In genomic region chr4:129622803-129623535, GRCm38 (mm10) we compare ENCODE assay signal across 8 mouse cellular contexts. TPM values are rescaled to one million over a fixed set of nuclear protein-coding genes. Genes with fewer than 3 reads are reported as not detected.
A peak's percentile ranks its signal among the peaks of the same experiment; 100 is the strongest.
DNase-seq lines count a peak whose midpoint lies in the region; ATAC-seq lines count a peak whose summit lies in the region.

No protein-coding gene starts in this region.

- DNase-seq in kidney, adult 8-10 months, result no peak
- DNase-seq in cerebellum, adult 9-10 months, result peak; percentile 68
- DNase-seq in hindbrain, embryonic 10.5 days (ENCODE audit: low spot score), result no peak
- no peak for DNase-seq in ovary, postnatal 10 days (ENCODE audit: low spot score)
- DNase-seq in gastrocnemius, postnatal 14 days, result no peak
- DNase-seq in layer of hippocampus, postnatal 14 days (ENCODE audit: low spot score in 2 of 2), result no peak

- peak overlapping the region; percentile 64 for H3K9ac ChIP-seq in kidney, embryonic 14.5 days (ENCODE audit: low read depth, low read length)
- H3K9ac ChIP-seq in midbrain, embryonic 12.5 days (replicated peaks), result peak overlapping the region; percentile 72

- H3K27me3 ChIP-seq in kidney, embryonic 14.5 days (ENCODE audit: control insufficient read depth, insufficient read depth, low read length), result no peaks in the 10 kb centered on the region
- H3K27me3 ChIP-seq in hindbrain, embryonic 10.5 days (ENCODE audit: insufficient read depth, poor library complexity, severe bottlenecking), result no peaks in the 10 kb centered on the region
- no peaks in the 10 kb centered on the region for H3K27me3 ChIP-seq in midbrain, embryonic 12.5 days

- H3K9me3 ChIP-seq in kidney, embryonic 14.5 days (ENCODE audit: control insufficient read depth, low read length), result no peaks in the 10 kb centered on the region
- H3K9me3 ChIP-seq in hindbrain, embryonic 10.5 days, result no peaks in the 10 kb centered on the region
- H3K9me3 ChIP-seq in midbrain, embryonic 12.5 days, result no peaks in the 10 kb centered on the region

- intact Hi-C loops in gastrocnemius, postnatal 14 days (cut with DNase I; ENCODE audit: low total_unique reads), result no loop called here

- H3K4me2 ChIP-seq in kidney, embryonic 14.5 days (replicated peaks; ENCODE audit: low read depth, low read length), result peak overlapping the region; percentile 65
- H3K4me2 ChIP-seq in midbrain, embryonic 12.5 days (replicated peaks), result peak overlapping the region; percentile 84

- no peak for ATAC-seq in kidney, embryonic 14.5 days (ENCODE audit: low FRiP score, low TSS enrichment)
- no peak for ATAC-seq in midbrain, embryonic 12.5 days (ENCODE audit: low FRiP score, low read depth)

- peaks cover 19% of the 10 kb centered on the region for H3K36me3 ChIP-seq in kidney, embryonic 14.5 days (ENCODE audit: control insufficient read depth, insufficient read depth, low read length)
- peaks cover 35% of the 10 kb centered on the region for H3K36me3 ChIP-seq in hindbrain, embryonic 10.5 days
- peaks cover 25% of the 10 kb centered on the region for H3K36me3 ChIP-seq in midbrain, embryonic 12.5 days

- H3K4me1 ChIP-seq in kidney, embryonic 14.5 days (ENCODE audit: control insufficient read depth, insufficient read depth, low read length), result peaks cover 24% of the 10 kb centered on the region
- peaks cover 59% of the 10 kb centered on the region for H3K4me1 ChIP-seq in hindbrain, embryonic 10.5 days (replicated peaks)
- H3K4me1 ChIP-seq in midbrain, embryonic 12.5 days, result peaks cover 40% of the 10 kb centered on the region

- 14% methylated on average over 8 of the region's 8 CpGs for WGBS in kidney, embryonic 14.5 days
- 24% methylated on average over 8 of the region's 8 CpGs for WGBS in hindbrain, embryonic 10.5 days
- 17% methylated on average over 8 of the region's 8 CpGs for WGBS in midbrain, embryonic 12.5 days

- peak overlapping the region; percentile 48 for H3K4me3 ChIP-seq in kidney, embryonic 14.5 days (ENCODE audit: low read length)
- peak overlapping the region; percentile 77 for H3K4me3 ChIP-seq in hindbrain, embryonic 10.5 days
- peak overlapping the region; percentile 59 for H3K4me3 ChIP-seq in midbrain, embryonic 12.5 days

- H3K27ac ChIP-seq in kidney, embryonic 14.5 days (ENCODE audit: low read depth, low read length), result peak overlapping the region; percentile 68
- H3K27ac ChIP-seq in hindbrain, embryonic 10.5 days, result peak overlapping the region; percentile 90
- H3K27ac ChIP-seq in midbrain, embryonic 12.5 days (replicated peaks), result peak overlapping the region; percentile 88

RNA-seq across cellular contexts. Expression of gene Ccdc28b, which starts 0.8 kb away (rescaled TPM):
- 48.6 and 56.0 TPM in 2 replicates for polyA plus RNA-seq in kidney, embryonic 14.5 days (2014; fragmentation: Nextera tagmentation; extraction: Ambion mirVana)
- 53.2 and 75.0 TPM in 2 replicates for polyA plus RNA-seq in hindbrain, embryonic 10.5 days (2016; fragmentation: Nextera tagmentation; extraction: Ambion mirVana)
- polyA plus RNA-seq in midbrain, embryonic 12.5 days (2016; fragmentation: Nextera tagmentation; extraction: Ambion mirVana), result 88.3 TPM in 2 replicates
- total RNA-seq in gastrocnemius, postnatal 14 days (2021), result 10 to 100 TPM; 58.0 to 66.8 TPM
- total RNA-seq in layer of hippocampus, postnatal 14 days (2021), result 100 to 1,000 TPM; 102 to 116 TPM

RNA-seq across cellular contexts. Expression of gene Iqcc, which starts 4.1 kb away (rescaled TPM):
- 30.1 and 30.6 TPM in 2 replicates for polyA plus RNA-seq in kidney, embryonic 14.5 days (2014; fragmentation: Nextera tagmentation; extraction: Ambion mirVana)
- polyA plus RNA-seq in hindbrain, embryonic 10.5 days (2016; fragmentation: Nextera tagmentation; extraction: Ambion mirVana), result 27.7 and 29.1 TPM in 2 replicates
- 26.7 and 30.7 TPM in 2 replicates for polyA plus RNA-seq in midbrain, embryonic 12.5 days (2016; fragmentation: Nextera tagmentation; extraction: Ambion mirVana)
- total RNA-seq in gastrocnemius, postnatal 14 days (2021), result 10 to 100 TPM; 10.4 to 11.8 TPM
- total RNA-seq in layer of hippocampus, postnatal 14 days (2021), result 10 to 100 TPM; 31.3 to 35.7 TPM

RNA-seq across cellular contexts. Expression of gene Dcdc2b, which starts 8.9 kb away (rescaled TPM):
- 1.9 and 2.0 TPM in 2 replicates for polyA plus RNA-seq in kidney, embryonic 14.5 days (2014; fragmentation: Nextera tagmentation; extraction: Ambion mirVana)
- polyA plus RNA-seq in hindbrain, embryonic 10.5 days (2016; fragmentation: Nextera tagmentation; extraction: Ambion mirVana), result 0.90 and 1.3 TPM in 2 replicates
- 2.8 and 2.9 TPM in 2 replicates for polyA plus RNA-seq in midbrain, embryonic 12.5 days (2016; fragmentation: Nextera tagmentation; extraction: Ambion mirVana)
- 1 to 10 TPM; 1.0 to 1.8 TPM for total RNA-seq in gastrocnemius, postnatal 14 days (2021)
- total RNA-seq in layer of hippocampus, postnatal 14 days (2021), result 1 to 10 TPM; 3.4 to 4.4 TPM

RNA-seq across cellular contexts. Expression of gene Txlna, which starts 17.9 kb away (rescaled TPM):
- 44.9 and 103 TPM in 2 replicates for polyA plus RNA-seq in kidney, embryonic 14.5 days (2014; fragmentation: Nextera tagmentation; extraction: Ambion mirVana)
- polyA plus RNA-seq in hindbrain, embryonic 10.5 days (2016; fragmentation: Nextera tagmentation; extraction: Ambion mirVana), result 90.1 and 108 TPM in 2 replicates
- 90.3 and 91.8 TPM in 2 replicates for polyA plus RNA-seq in midbrain, embryonic 12.5 days (2016; fragmentation: Nextera tagmentation; extraction: Ambion mirVana)
- 10 to 100 TPM; 25.5 to 28.6 TPM for total RNA-seq in gastrocnemius, postnatal 14 days (2021)
- 10 to 100 TPM; 39.8 to 46.9 TPM for total RNA-seq in layer of hippocampus, postnatal 14 days (2021)

RNA-seq across cellular contexts. Expression of gene Tmem234, which starts 22.5 kb away (rescaled TPM):
- 213 and 219 TPM in 2 replicates for polyA plus RNA-seq in kidney, embryonic 14.5 days (2014; fragmentation: Nextera tagmentation; extraction: Ambion mirVana)
- 226 and 229 TPM in 2 replicates for polyA plus RNA-seq in hindbrain, embryonic 10.5 days (2016; fragmentation: Nextera tagmentation; extraction: Ambion mirVana)
- 182 and 192 TPM in 2 replicates for polyA plus RNA-seq in midbrain, embryonic 12.5 days (2016; fragmentation: Nextera tagmentation; extraction: Ambion mirVana)
- total RNA-seq in gastrocnemius, postnatal 14 days (2021), result 10 to 100 TPM; 33.6 to 35.8 TPM
- total RNA-seq in layer of hippocampus, postnatal 14 days (2021), result 10 to 100 TPM; 86.1 to 90.9 TPM
